Mouse (Mus musculus) intestine, embryonic 16.5 days (tissue): ENCODE results near the gene Trim69. TPM values are rescaled to one million over a fixed set of nuclear protein-coding genes. Genes with fewer than 3 reads are reported as not detected.
A peak's percentile ranks its signal among the peaks of the same experiment; 100 is the strongest.

Source experiments
- ATAC-seq: fragments of 200-750 bp; cut with Nextera tagmentation; 2 replicates; pipeline ENCODE4 v1.8.0; 2017; ENCODE audit warnings: moderate TSS enrichment, moderate library complexity
- H3K27ac ChIP-seq: fragments of 300-500 bp; sonication (generic); 2 replicates; pipeline ENCODE4 v1.5.1; 2014; ENCODE audit warnings: mild to moderate bottlenecking, low read length
- H3K27me3 ChIP-seq: fragments of 300-500 bp; sonication (generic); replicated peaks from 2 replicates; pipeline ENCODE4 v1.6.1; 2014; ENCODE audit warnings: low read length, control low read depth, mixed read lengths; ENCODE audit not compliant: control insufficient read depth, insufficient read depth
- H3K36me3 ChIP-seq: fragments of 300-500 bp; sonication (generic); 2 replicates; pipeline ENCODE4 v1.6.1; 2014; ENCODE audit warnings: low read length, control low read depth; ENCODE audit not compliant: control insufficient read depth, insufficient read depth
- H3K4me1 ChIP-seq: fragments of 300-500 bp; sonication (generic); 2 replicates; pipeline ENCODE4 v1.6.1; 2014; ENCODE audit warnings: low read length, control low read depth, mixed read lengths; ENCODE audit not compliant: control insufficient read depth, insufficient read depth
- H3K4me2 ChIP-seq: fragments of 300-500 bp; sonication (generic); 2 replicates; pipeline ENCODE4 v1.6.1; 2014; ENCODE audit warnings: low read depth, low read length, control low read depth
- H3K4me3 ChIP-seq: fragments of 300-500 bp; sonication (generic); 2 replicates; pipeline ENCODE4 v1.5.1; 2014; ENCODE audit warnings: mild to moderate bottlenecking, low read length
- H3K9ac ChIP-seq: fragments of 300-500 bp; sonication (generic); 2 replicates; pipeline ENCODE4 v1.6.1; 2014; ENCODE audit warnings: low read depth, low read length
- H3K9me3 ChIP-seq: fragments of 300-500 bp; sonication (generic); 2 replicates; pipeline ENCODE4 v1.6.1; 2016; ENCODE audit warnings: low read length, control low read depth; ENCODE audit not compliant: control insufficient read depth
- WGBS: fragments of 180-500 bp; shearing (Covaris S2); extraction: QIAGEN DNeasy Blood & Tissue Kit; methylation state at CpG from one replicate; pipeline ENCODE4 v1.1.7; 2014; 5-methylcytosine and 5-hydroxymethylcytosine counted together
- polyA plus RNA-seq: library from polyadenylated mRNA; unstranded; fragments of >200 nt; fragmentation: Nextera tagmentation; extraction: Ambion mirVana; gene quantifications from 2 replicates; pipeline ENCODE4 v1.2.1, GENCODE M21; 2015

Gene Trim69
- polyA plus RNA-seq, 1 experiment from 2014 or later: not detected

- Histone ChIP-seq H3K9me3 (no peaks in the 10 kb centered on the region), H3K4me2 (no peak overlapping the region), H3K4me3 (no peak overlapping the region), H3K27me3 (no peaks in the 10 kb centered on the region), H3K36me3 (no peaks in the 10 kb centered on the region), H3K9ac (no peak overlapping the region), H3K27ac (no peak overlapping the region), H3K4me1 (0 out of 2 replicates have a peak, but pooled peaks cover 3% of the 10 kb centered on the region)
- ATAC-seq: no peak
- WGBS: 72% methylated on average over 6 of the region's 6 CpGs
Measured at GRCm38 (mm10) chr2:122159667-122160066, 833 bp upstream of the Trim69 start.

GRCm38 (mm10) chr2:122161542-122161941 is 1.0 kb downstream of the Trim69 start:
- peak; percentile 36 for ATAC-seq
- Histone ChIP-seq H3K27ac (0 out of 2 replicates have a peak overlapping the region, but pooled peaks have one; percentile 24), H3K4me1 (0 out of 2 replicates have a peak, but pooled peaks cover 3% of the 10 kb centered on the region)

GRCm38 (mm10) chr2:122162529-122162928 is 2.0 kb downstream of the Trim69 start:
- no peak for ATAC-seq
- Histone ChIP-seq H3K36me3 (no peaks in the 10 kb centered on the region), H3K27me3 (no peaks in the 10 kb centered on the region), H3K9me3 (no peaks in the 10 kb centered on the region), H3K4me3 (no peak overlapping the region), H3K27ac (no peak overlapping the region), H3K4me2 (no peak overlapping the region), H3K9ac (no peak overlapping the region), H3K4me1 (0 out of 2 replicates have a peak, but pooled peaks cover 3% of the 10 kb centered on the region)
- 78% methylated on average over 2 of the region's 2 CpGs for WGBS

More at GRCm38 (mm10) chr2:122161542-122161941, 1.0 kb downstream of the Trim69 start:
- 31% methylated on average over 4 of the region's 4 CpGs for WGBS
- Histone ChIP-seq H3K4me2 (no peak overlapping the region), H3K4me3 (no peak overlapping the region), H3K36me3 (no peaks in the 10 kb centered on the region), H3K9ac (no peak overlapping the region), H3K9me3 (no peaks in the 10 kb centered on the region), H3K27me3 (no peaks in the 10 kb centered on the region)

GRCm38 (mm10) chr2:122163430-122164195 is 3.1 kb downstream of the Trim69 start:
- Histone ChIP-seq H3K9me3 (no peaks in the 10 kb centered on the region), H3K36me3 (no peaks in the 10 kb centered on the region), H3K27ac (no peak overlapping the region; the same call in 1 of the 2 replicates), H3K4me2 (no peak overlapping the region), H3K4me1 (0 out of 2 replicates have a peak, but pooled peaks cover 3% of the 10 kb centered on the region), H3K9ac (no peak overlapping the region), H3K4me3 (no peak overlapping the region), H3K27me3 (no peaks in the 10 kb centered on the region)
- no peak for ATAC-seq
- WGBS: 73% methylated on average over 13 of the region's 13 CpGs

GRCm38 (mm10) chr2:122164293-122164692 is 3.8 kb downstream of the Trim69 start:
- Histone ChIP-seq H3K9ac (no peak overlapping the region), H3K4me2 (no peak overlapping the region), H3K27me3 (no peaks in the 10 kb centered on the region), H3K36me3 (no peaks in the 10 kb centered on the region), H3K4me1 (0 out of 2 replicates have a peak, but pooled peaks cover 3% of the 10 kb centered on the region), H3K4me3 (no peak overlapping the region), H3K9me3 (no peaks in the 10 kb centered on the region), H3K27ac (no peak overlapping the region; the same call in 1 of the 2 replicates)
- WGBS: 83% methylated on average over 11 of the region's 11 CpGs
- ATAC-seq: no peak

- H3K4me1 ChIP-seq: no peaks in the 10 kb centered on the region
- 84% methylated on average over 6 of the region's 6 CpGs for WGBS
- no peak overlapping the region for H3K4me2 ChIP-seq
- H3K36me3 ChIP-seq: no peaks in the 10 kb centered on the region
- H3K4me3 ChIP-seq: no peak overlapping the region
- H3K9ac ChIP-seq: no peak overlapping the region
- H3K27me3 ChIP-seq: no peaks in the 10 kb centered on the region
- no peak overlapping the region for H3K27ac ChIP-seq
- H3K9me3 ChIP-seq: no peaks in the 10 kb centered on the region
- no peak for ATAC-seq
Measured at GRCm38 (mm10) chr2:122171292-122171691, 10.8 kb downstream of the Trim69 start.

- Histone ChIP-seq H3K9ac (no peak overlapping the region), H3K4me1 (no peaks in the 10 kb centered on the region), H3K36me3 (no peaks in the 10 kb centered on the region), H3K9me3 (no peaks in the 10 kb centered on the region), H3K27ac (no peak overlapping the region), H3K27me3 (no peaks in the 10 kb centered on the region), H3K4me3 (no peak overlapping the region), H3K4me2 (no peak overlapping the region)
- 98% methylated on average over 2 of the region's 2 CpGs for WGBS
- ATAC-seq: no peak
Measured at GRCm38 (mm10) chr2:122172188-122172587, 11.7 kb downstream of the Trim69 start.

GRCm38 (mm10) chr2:122180051-122180822 is 19.7 kb downstream of the Trim69 start:
- Histone ChIP-seq H3K9ac (no peak overlapping the region), H3K27ac (no peak overlapping the region), H3K4me2 (no peak overlapping the region), H3K27me3 (no peaks in the 10 kb centered on the region), H3K4me1 (no peaks in the 10 kb centered on the region), H3K36me3 (no peaks in the 10 kb centered on the region), H3K4me3 (no peak overlapping the region), H3K9me3 (no peaks in the 10 kb centered on the region)
- WGBS: 74% methylated on average over 8 of the region's 8 CpGs
- no peak for ATAC-seq

GRCm38 (mm10) chr2:122185086-122185485 is 24.6 kb downstream of the Trim69 start:
- Histone ChIP-seq H3K9me3 (no peaks in the 10 kb centered on the region), H3K4me1 (no peaks in the 10 kb centered on the region), H3K27ac (no peak overlapping the region), H3K36me3 (no peaks in the 10 kb centered on the region), H3K9ac (no peak overlapping the region), H3K27me3 (no peaks in the 10 kb centered on the region), H3K4me2 (no peak overlapping the region), H3K4me3 (no peak overlapping the region)
- ATAC-seq: no peak
- 87% methylated on average over 4 of the region's 4 CpGs for WGBS
